Mouse (Mus musculus) monocyte, adult 2 months (primary cell): Measurements from ENCODE around the gene Osbp2.
A peak's percentile ranks its signal among the peaks of the same experiment; 100 is the strongest.

ENCODE experiments used
- DNase-seq, 2 experiments: peaks; one replicate each; pipeline ENCODE4 v3.0.0; 2022; ENCODE audit warnings: low spot score in 2 of 2, low read depth in 1 of 2

Gene Osbp2

GRCm38 (mm10) chr11:3824138-3824537 lies 39.6 kb downstream of the Osbp2 start:
- no peak for DNase-seq

DNA sequence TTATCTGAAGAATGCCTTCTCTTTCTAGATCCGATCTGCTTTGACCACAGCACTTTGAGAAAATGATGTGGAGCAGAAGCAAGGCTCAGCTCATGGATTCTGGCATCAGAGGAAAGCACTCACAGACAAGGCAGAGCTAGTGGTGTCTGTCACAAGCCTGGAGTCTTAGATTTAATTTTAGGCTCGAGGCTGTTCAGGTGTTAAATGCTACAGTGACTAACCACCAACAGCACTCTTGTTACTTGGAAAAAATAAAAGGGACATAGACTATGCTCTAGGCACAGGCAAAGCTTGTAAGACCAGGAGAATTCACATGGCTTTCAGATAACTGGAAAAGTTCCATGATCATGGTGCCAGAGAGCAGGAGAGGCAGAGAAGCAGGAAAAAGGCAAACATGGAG lies 40.3 kb downstream of the Osbp2 start:
- no peak for DNase-seq

- DNase-seq = no peak
These were observed 45.5 kb downstream of the Osbp2 start for GRCm38 (mm10) chr11:3817986-3818758.

GRCm38 (mm10) chr11:3815951-3816350 lies 47.8 kb downstream of the Osbp2 start:
- DNase-seq = no peak

DNA sequence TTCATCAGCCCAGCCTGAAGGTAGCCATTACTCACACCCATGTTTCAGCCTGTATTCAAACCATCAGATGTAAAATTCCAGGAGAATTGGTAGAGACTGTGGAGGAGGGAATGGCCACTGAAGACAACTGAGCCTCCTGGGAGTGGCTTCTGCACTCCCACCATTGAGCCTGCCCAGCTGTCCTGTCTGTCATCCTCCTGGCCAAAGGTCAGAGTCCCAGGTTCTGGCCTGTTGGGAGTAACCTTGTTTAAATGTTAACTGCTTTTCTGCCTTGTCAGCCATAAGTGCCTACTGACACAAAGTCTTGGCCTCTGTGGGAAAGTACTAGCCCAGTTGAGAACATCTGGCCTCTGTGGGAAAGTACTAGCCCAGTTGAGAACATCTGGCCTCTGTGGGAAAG lies 50.4 kb downstream of the Osbp2 start:
- DNase-seq = no peak

DNA sequence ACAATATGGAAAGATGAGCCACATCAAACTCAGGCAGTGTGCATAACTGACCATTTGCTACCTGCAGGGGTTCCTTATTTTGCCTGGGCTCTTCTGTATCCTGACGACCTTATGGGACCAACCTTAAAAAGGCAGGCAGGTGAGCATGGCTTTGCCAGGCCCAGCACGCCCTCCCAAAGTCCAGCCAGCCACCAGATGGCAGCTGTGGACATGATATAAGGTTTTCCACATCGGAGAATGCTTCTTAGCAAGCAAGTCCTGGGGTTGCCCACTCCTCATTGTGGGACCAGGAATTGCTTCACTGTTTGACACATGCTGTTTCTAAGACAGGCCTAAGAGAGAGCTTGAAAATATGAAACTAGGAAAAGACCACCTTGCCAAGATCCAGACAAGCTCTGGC lies 55.5 kb downstream of the Osbp2 start:
- DNase-seq = no peak

- DNase-seq = no peak
These were observed 58.3 kb downstream of the Osbp2 start for GRCm38 (mm10) chr11:3805362-3805761.

DNA sequence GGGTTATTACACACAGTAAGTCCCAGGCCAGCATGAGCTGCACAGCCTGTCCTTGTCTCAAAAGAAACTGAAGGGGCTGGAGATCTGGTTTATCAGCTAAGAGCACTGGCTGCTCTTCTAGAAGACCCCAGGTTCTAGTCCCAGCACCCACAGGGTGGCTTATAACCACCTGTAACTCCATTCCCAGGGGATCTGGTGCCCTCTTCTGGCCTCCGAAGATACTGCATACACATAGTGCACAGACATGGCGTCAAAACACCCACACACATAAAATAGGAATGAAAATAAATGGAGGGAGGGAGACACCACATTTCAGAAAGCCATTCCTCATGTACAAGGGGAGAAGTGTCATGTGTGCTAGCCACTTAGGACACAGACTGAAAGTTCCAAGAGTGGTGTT lies 59.1 kb downstream of the Osbp2 start:
- DNase-seq = no peak

DNA sequence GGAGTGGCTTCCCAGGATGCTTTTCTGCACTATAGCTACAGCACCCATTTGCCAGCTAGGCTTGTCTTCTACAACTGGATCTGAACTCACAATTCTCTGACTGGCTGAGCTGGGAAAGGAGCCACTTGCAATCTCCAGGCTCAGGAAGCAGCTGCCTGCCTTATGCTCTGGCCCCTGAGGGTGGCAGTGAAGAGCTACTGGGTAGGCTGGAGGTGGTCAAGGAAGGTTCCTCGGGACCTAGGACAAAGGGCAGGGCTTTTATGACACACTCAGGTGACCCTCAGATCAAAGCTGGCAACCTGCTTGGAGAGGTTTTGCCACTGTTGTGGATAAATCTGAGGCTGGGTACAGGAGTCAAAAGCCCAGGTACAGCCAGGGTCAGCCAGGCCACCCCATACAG lies 61.6 kb downstream of the Osbp2 start:
- no peak for DNase-seq

DNA sequence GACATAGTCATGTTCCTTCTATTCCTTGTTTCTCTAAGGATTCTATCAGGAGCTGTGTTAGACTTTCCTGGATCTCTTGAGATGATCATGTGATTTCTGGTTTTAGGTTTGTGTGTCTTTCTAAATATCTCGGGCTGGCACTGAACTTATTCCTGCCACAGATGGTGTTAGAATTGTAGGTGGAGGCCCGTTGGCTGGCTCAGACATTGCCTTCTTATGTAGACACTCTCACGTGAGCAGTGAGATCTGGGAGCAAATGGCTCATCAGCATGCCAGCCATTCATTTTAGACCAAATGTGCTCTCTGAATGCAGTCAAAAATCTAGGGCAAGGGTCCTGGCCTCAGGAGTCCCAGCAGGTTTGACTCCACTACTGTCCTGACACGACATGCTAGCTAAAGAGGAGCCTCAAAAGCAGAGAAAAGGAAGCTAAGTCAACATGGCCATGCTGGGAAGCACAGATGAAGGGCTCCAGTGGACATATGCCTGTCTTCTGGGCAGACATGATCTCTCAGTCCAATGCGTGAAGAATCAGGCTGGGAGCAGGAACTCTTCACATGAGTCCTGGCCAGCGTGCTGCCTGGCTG lies 66.0 kb downstream of the Osbp2 start:
- no peak for DNase-seq

- DNase-seq = no peak
These were observed 73.0 kb downstream of the Osbp2 start for GRCm38 (mm10) chr11:3790736-3791135.

DNA sequence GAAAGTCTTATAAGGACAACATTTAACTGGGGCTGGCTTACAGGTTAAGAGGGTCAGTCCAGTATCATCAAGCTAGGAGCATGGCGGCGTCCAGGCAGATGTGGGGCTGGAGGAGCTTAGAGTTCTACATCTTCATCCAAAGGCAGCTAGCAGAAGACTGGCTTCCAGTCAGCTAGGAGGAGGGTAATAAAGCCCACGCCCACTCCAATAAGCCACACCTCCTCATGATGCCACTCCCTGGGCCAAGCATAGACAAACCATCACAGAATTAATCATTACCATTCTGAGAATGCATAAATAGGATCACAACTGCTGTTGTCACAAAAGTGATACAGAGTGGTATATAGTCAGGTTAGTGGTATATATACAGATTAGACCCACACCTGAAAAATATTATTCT lies 73.8 kb downstream of the Osbp2 start:
- no peak for DNase-seq

- peak; percentile 21 to 58 for DNase-seq
These were observed 77.1 kb downstream of the Osbp2 start for GRCm38 (mm10) chr11:3786564-3786963.

DNA sequence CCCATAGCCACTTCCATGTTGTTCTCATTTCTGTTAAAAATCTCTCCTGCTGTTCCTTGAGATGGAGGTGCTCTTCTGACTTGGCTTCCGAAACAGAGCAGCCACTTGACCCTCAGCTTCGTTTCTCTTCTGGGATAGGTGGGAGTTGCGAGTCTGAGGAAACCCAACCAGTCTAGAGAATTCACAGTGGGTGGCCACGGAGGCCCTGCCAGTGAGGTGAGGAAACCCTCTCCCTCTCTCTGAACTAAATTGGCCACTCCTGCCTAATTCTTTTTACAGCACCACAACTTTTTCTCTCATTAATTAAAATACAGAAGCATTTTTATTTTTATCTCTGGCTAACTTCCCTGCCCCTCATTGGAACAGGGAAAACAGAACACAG lies 88.4 kb downstream of the Osbp2 start:
- no peak for DNase-seq

- DNase-seq = no peak
These were observed 89.0 kb downstream of the Osbp2 start for GRCm38 (mm10) chr11:3774463-3775262.

DNA sequence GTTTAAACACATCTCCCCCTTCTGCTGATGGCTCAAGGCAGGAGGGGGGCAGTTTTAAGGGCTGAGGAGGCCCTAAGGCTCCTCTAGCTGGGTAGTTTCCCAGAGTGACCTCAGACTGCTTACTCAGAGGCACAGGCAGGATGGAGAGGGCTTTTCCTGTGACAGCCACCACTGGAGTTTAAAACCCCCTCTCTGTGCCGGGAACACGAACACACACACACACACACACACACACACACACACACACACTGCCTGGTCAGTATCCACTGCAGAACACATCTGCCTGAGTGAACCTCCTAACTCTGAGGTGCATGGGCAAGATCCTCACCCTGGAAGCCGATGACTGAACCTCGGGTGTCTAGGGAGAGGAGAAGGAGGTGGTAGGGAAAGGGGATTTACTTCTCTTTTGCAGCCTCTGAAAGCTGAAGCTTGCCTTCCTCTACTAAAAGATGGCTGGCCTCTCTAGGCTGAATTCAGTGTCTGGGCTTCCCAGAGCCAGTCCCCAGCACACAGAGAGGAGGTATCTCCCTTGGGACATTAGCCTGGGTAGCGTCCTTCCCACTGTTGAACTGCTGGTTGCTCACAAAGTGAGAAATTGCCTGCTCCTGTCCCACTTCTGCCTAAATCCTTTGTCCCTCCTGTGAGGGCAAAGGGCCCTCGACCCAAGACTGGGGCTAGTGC lies 89.8 kb downstream of the Osbp2 start:
- DNase-seq = no peak

- no peak for DNase-seq
These were observed 90.6 kb downstream of the Osbp2 start for GRCm38 (mm10) chr11:3773136-3773535.

GRCm38 (mm10) chr11:3771348-3771747 lies 92.4 kb downstream of the Osbp2 start:
- no peak for DNase-seq

- no peak for DNase-seq
These were observed 95.9 kb downstream of the Osbp2 start for GRCm38 (mm10) chr11:3767830-3768229.

DNA sequence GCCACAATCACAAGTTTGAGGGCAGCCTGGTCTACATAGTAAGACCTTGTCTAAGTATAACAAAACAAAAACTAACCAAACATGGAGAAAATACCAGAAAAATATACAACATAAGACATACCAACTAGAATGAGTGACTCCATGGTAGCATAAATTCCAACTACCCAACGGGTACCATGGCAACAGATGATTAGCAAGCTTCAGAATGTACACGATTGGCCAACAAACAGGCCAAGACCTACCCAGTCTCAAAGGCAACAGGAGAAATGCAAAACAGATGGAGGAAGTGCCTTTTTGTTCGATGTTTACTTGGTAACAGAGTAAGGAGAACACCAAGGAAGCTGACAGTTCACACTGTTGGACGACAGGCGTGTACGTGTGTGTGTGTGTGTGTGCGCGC lies 96.7 kb downstream of the Osbp2 start:
- no peak for DNase-seq

- no peak for DNase-seq
These were observed 99.4 kb downstream of the Osbp2 start for GRCm38 (mm10) chr11:3764352-3764751.
